Mouse (Mus musculus) myocyte (in vitro differentiated cells): ENCODE results near the gene Hmx2.

Source experiments
- CEBPB ChIP-seq: IDR thresholded peaks from 2 replicates; pipeline ENCODE4 v1.6.1; 2011; ENCODE audit warnings: mild to moderate bottlenecking, moderate library complexity; ENCODE audit not compliant: poor library complexity, insufficient read depth, severe bottlenecking
- E2F4 ChIP-seq: IDR thresholded peaks from one replicate; pipeline ENCODE4 v1.6.1; 2011; ENCODE audit warnings: mild to moderate bottlenecking, control low read depth, moderate library complexity; ENCODE audit not compliant: insufficient read depth
- MAX ChIP-seq: IDR thresholded peaks from one replicate; pipeline ENCODE4 v1.6.1; 2011; ENCODE audit warnings: low read depth, mild to moderate bottlenecking, control low read depth
- MYOD1 ChIP-seq, 3 experiments: IDR thresholded peaks; one replicate each; pipeline ENCODE4 v1.6.1; 2011; ENCODE audit warnings: control low read depth in 2 of 3, low read depth in 2 of 3, mild to moderate bottlenecking in 2 of 3, moderate library complexity in 1 of 3; ENCODE audit not compliant: insufficient read length in 2 of 3, control insufficient read depth in 1 of 3
- MYOG ChIP-seq, 3 experiments: IDR thresholded peaks; one replicate each; pipeline ENCODE4 v1.6.1; 2011; ENCODE audit warnings: control low read depth in 2 of 3, low read depth in 2 of 3, mild to moderate bottlenecking in 2 of 3; ENCODE audit not compliant: insufficient read length in 2 of 3, control insufficient read depth in 1 of 3, insufficient read depth in 1 of 3
- POLR2A ChIP-seq: IDR thresholded peaks from one replicate; pipeline ENCODE4 v1.6.1; 2011; ENCODE audit warnings: low read depth, mild to moderate bottlenecking, control low read depth, moderate library complexity; ENCODE audit not compliant: insufficient read length
- POLR2AphosphoS2 ChIP-seq: IDR thresholded peaks from one replicate; pipeline ENCODE4 v1.6.1; 2011; ENCODE audit warnings: low read depth, control low read depth; ENCODE audit not compliant: insufficient read length
- REST ChIP-seq: IDR thresholded peaks from one replicate; pipeline ENCODE4 v1.6.1; 2011; ENCODE audit warnings: mild to moderate bottlenecking, control low read depth, moderate library complexity; ENCODE audit not compliant: insufficient read depth, insufficient read length
- SRF ChIP-seq: IDR thresholded peaks from one replicate; pipeline ENCODE4 v1.6.1; 2011; ENCODE audit warnings: low read depth; ENCODE audit not compliant: control insufficient read depth, insufficient read length
- TCF12 ChIP-seq: IDR thresholded peaks from one replicate; pipeline ENCODE4 v1.6.1; 2011; ENCODE audit warnings: mild to moderate bottlenecking, control low read depth; ENCODE audit not compliant: poor library complexity, insufficient read depth, severe bottlenecking
- TCF3 ChIP-seq: IDR thresholded peaks from one replicate; pipeline ENCODE4 v1.6.1; 2011; ENCODE audit warnings: low read depth, control low read depth; ENCODE audit not compliant: insufficient read length
- USF1 ChIP-seq: IDR thresholded peaks from one replicate; pipeline ENCODE4 v1.6.1; 2011; ENCODE audit warnings: low read depth, mild to moderate bottlenecking, control low read depth, moderate library complexity

GRCm38 (mm10) chr7:131556541-131557271, 8.1 kb downstream of the Hmx2 start:
- TF ChIP-seq TCF12 (no peak), POLR2A (no peak), POLR2AphosphoS2 (no peak), USF1 (no peak), MYOG (IDR thresholded peaks at IDR 0.05; ENCODE audit: control insufficient read depth in 1 of 3, insufficient read depth in 1 of 3, insufficient read length in 2 of 3, low read depth in 2 of 3) (no peak), MYOD1 (IDR thresholded peaks at IDR 0.05; ENCODE audit: control insufficient read depth in 1 of 3, insufficient read length in 2 of 3, low read depth in 2 of 3) (no peak), E2F4 (no peak), TCF3 (no peak), CEBPB (no peak), MAX (no peak), REST (no peak), SRF (no peak)
